Mouse (Mus musculus) CH12.LX (cell line): ENCODE results near the gene Spred1. TPM values are rescaled to one million over a fixed set of nuclear protein-coding genes. Genes with fewer than 3 reads are reported as not detected.

Experiments
- DNase-seq: peaks from one replicate; pipeline ENCODE4 v3.0.0-alpha.2; 2013; ENCODE audit errors: extremely low read depth
- H3K27ac ChIP-seq: 2 replicates; pipeline ENCODE4 v1.5.1; 2012; ENCODE audit warnings: low read depth, mild to moderate bottlenecking, control low read depth, moderate library complexity; ENCODE audit not compliant: insufficient read depth
- H3K27me3 ChIP-seq: replicated peaks from 2 replicates; pipeline ENCODE3; 2012; ENCODE audit warnings: inconsistent platforms
- H3K36me3 ChIP-seq, 2 experiments: replicated peaks in 1 of 2; 2 replicates each; pipeline versions ENCODE3 to v1.6.1; 2012; ENCODE audit warnings: inconsistent platforms in 1 of 2, low read length in 1 of 2, mild to moderate bottlenecking in 1 of 2, mixed read lengths in 1 of 2, moderate library complexity in 1 of 2; ENCODE audit not compliant: control insufficient read depth in 1 of 2, insufficient read depth in 1 of 2
- H3K4me1 ChIP-seq, 2 experiments: 2 replicates each; pipeline ENCODE4 v1.6.1; 2012; ENCODE audit warnings: inconsistent platforms in 1 of 2, moderate library complexity in 1 of 2; ENCODE audit not compliant: insufficient read depth in 2 of 2, control insufficient read depth in 1 of 2
- H3K4me2 ChIP-seq: 2 replicates; pipeline ENCODE4 v1.6.1; 2012; ENCODE audit warnings: low read depth, mild to moderate bottlenecking, control low read depth; ENCODE audit not compliant: poor library complexity, insufficient read depth, severe bottlenecking
- H3K4me3 ChIP-seq, 3 experiments: fragments of 150-350 bp in 1 of 3; sonication (generic) in 1 of 3; replicated peaks in 1 of 3; 2 replicates each; pipeline versions ENCODE3 to v1.5.1; 2011 to 2012; ENCODE audit warnings: low read depth in 2 of 3, low read length in 2 of 3, mild to moderate bottlenecking in 2 of 3, moderate library complexity in 2 of 3, control low read depth in 1 of 3, improper control_type of control experiment in 1 of 3, inconsistent platforms in 1 of 3, mixed read lengths in 1 of 3; ENCODE audit not compliant: poor library complexity in 1 of 3
- H3K79me2 ChIP-seq: replicated peaks from 2 replicates; pipeline ENCODE4 v1.6.1; 2012; ENCODE audit warnings: mild to moderate bottlenecking, moderate library complexity; ENCODE audit not compliant: control insufficient read depth, poor library complexity, insufficient read depth, severe bottlenecking; ENCODE audit errors: extremely low read depth
- H3K9ac ChIP-seq: 2 replicates; pipeline ENCODE4 v1.6.1; 2012; ENCODE audit warnings: low read depth, mild to moderate bottlenecking, control low read depth, moderate library complexity; ENCODE audit not compliant: insufficient read depth
- H3K9me3 ChIP-seq: replicated peaks from 2 replicates; pipeline ENCODE3; 2012; ENCODE audit warnings: low read length, inconsistent platforms, mixed read lengths
- BHLHE40 ChIP-seq: IDR thresholded peaks from 2 replicates; pipeline ENCODE4 v1.6.1; 2011; ENCODE audit warnings: mild to moderate bottlenecking, low read depth, low read length, improper control_type of control experiment
- CHD2 ChIP-seq: IDR thresholded peaks from 2 replicates; pipeline ENCODE4 v1.6.1; 2011; ENCODE audit warnings: low read length, improper control_type of control experiment
- CTCF ChIP-seq, 2 experiments: IDR thresholded peaks in 1 of 2; conservative IDR thresholded peaks in 1 of 2; 2 replicates each; pipeline ENCODE4 v1.5.1; 2011 to 2012; ENCODE audit warnings: low read depth in 2 of 2, low read length in 2 of 2, improper control_type of control experiment in 1 of 2, inconsistent platforms in 1 of 2, mild to moderate bottlenecking in 1 of 2, moderate library complexity in 1 of 2
- E2F4 ChIP-seq: IDR thresholded peaks from 2 replicates; pipeline ENCODE4 v1.6.1; 2011; ENCODE audit warnings: low read depth, low read length, improper control_type of control experiment; ENCODE audit not compliant: insufficient replicate concordance
- ELF1 ChIP-seq: IDR thresholded peaks from 2 replicates; pipeline ENCODE4 v1.6.1; 2014; ENCODE audit warnings: low read depth, mild to moderate bottlenecking, inconsistent platforms, low read length, improper control_type of control experiment
- EP300 ChIP-seq: IDR thresholded peaks from 2 replicates; pipeline ENCODE4 v1.6.1; 2011; ENCODE audit warnings: low read length, improper control_type of control experiment
- GABPA ChIP-seq: IDR thresholded peaks from 2 replicates; pipeline ENCODE4 v1.6.1; 2012; ENCODE audit warnings: low read depth, low read length, improper control_type of control experiment, inconsistent platforms; ENCODE audit not compliant: insufficient replicate concordance
- JUN ChIP-seq: IDR thresholded peaks from 2 replicates; pipeline ENCODE4 v1.6.1; 2011; ENCODE audit warnings: low read depth, mild to moderate bottlenecking, low read length, improper control_type of control experiment, moderate library complexity; ENCODE audit not compliant: insufficient read depth
- JUND ChIP-seq: conservative IDR thresholded peaks from 2 replicates; pipeline ENCODE4 v1.6.1; 2011; ENCODE audit warnings: low read depth, low read length, improper control_type of control experiment
- KAT2A ChIP-seq: IDR thresholded peaks from 2 replicates; pipeline ENCODE4 v1.6.1; 2012; ENCODE audit warnings: low read length, improper control_type of control experiment, inconsistent platforms; ENCODE audit not compliant: insufficient replicate concordance
- MAFK ChIP-seq: IDR thresholded peaks from 2 replicates; pipeline ENCODE4 v1.6.1; 2011; ENCODE audit warnings: low read length, improper control_type of control experiment; ENCODE audit not compliant: insufficient replicate concordance
- MXI1 ChIP-seq: IDR thresholded peaks from 2 replicates; pipeline ENCODE4 v1.6.1; 2011; ENCODE audit warnings: mild to moderate bottlenecking, low read depth, low read length, improper control_type of control experiment
- MYC ChIP-seq: IDR thresholded peaks from 2 replicates; pipeline ENCODE4 v1.6.1; 2011; ENCODE audit warnings: low read depth, mild to moderate bottlenecking, improper control_type of control experiment, low read length
- NELFE ChIP-seq: IDR thresholded peaks from 2 replicates; pipeline ENCODE4 v1.6.1; 2011; ENCODE audit warnings: low read depth, low read length, improper control_type of control experiment
- NRF1 ChIP-seq: IDR thresholded peaks from 2 replicates; pipeline ENCODE4 v1.6.1; 2014; ENCODE audit warnings: low read depth, mild to moderate bottlenecking, inconsistent platforms, low read length, improper control_type of control experiment, moderate library complexity
- PAX5 ChIP-seq: IDR thresholded peaks from 2 replicates; pipeline ENCODE4 v1.6.1; 2012; ENCODE audit warnings: low read length, inconsistent platforms, mixed read lengths
- POLR2AphosphoS2 ChIP-seq: IDR thresholded peaks from 2 replicates; pipeline ENCODE4 v1.6.1; 2011; ENCODE audit warnings: low read depth, low read length, improper control_type of control experiment
- RAD21 ChIP-seq: IDR thresholded peaks from 2 replicates; pipeline ENCODE4 v1.6.1; 2011; ENCODE audit warnings: low read depth, mild to moderate bottlenecking, low read length, improper control_type of control experiment, moderate library complexity
- SIN3A ChIP-seq: IDR thresholded peaks from 2 replicates; pipeline ENCODE4 v1.6.1; 2012; ENCODE audit warnings: low read length, improper control_type of control experiment, inconsistent platforms
- SMC3 ChIP-seq: IDR thresholded peaks from 2 replicates; pipeline ENCODE4 v1.6.1; 2011; ENCODE audit warnings: low read depth, low read length, improper control_type of control experiment
- TBP ChIP-seq: conservative IDR thresholded peaks from 2 replicates; pipeline ENCODE4 v1.6.1; 2011; ENCODE audit warnings: low read depth, low read length, improper control_type of control experiment
- UBTF ChIP-seq: IDR thresholded peaks from 2 replicates; pipeline ENCODE4 v1.6.1; 2012; ENCODE audit warnings: low read depth, mild to moderate bottlenecking, inconsistent platforms, low read length, improper control_type of control experiment, moderate library complexity
- USF1 ChIP-seq: IDR thresholded peaks from 2 replicates; pipeline ENCODE4 v1.6.1; 2014; ENCODE audit warnings: low read depth, mild to moderate bottlenecking, inconsistent platforms, low read length, improper control_type of control experiment
- USF2 ChIP-seq: conservative IDR thresholded peaks from 2 replicates; pipeline ENCODE4 v1.6.1; 2011; ENCODE audit warnings: low read depth, low read length, improper control_type of control experiment
- ZC3H11A ChIP-seq: IDR thresholded peaks from 2 replicates; pipeline ENCODE4 v1.6.1; 2012; ENCODE audit warnings: low read depth, mild to moderate bottlenecking, inconsistent platforms, low read length, improper control_type of control experiment
- ZMIZ1 ChIP-seq: IDR thresholded peaks from 2 replicates; pipeline ENCODE4 v1.6.1; 2012; ENCODE audit warnings: low read depth, mild to moderate bottlenecking, inconsistent platforms, low read length, improper control_type of control experiment
- ZNF384 ChIP-seq: IDR thresholded peaks from 2 replicates; pipeline ENCODE4 v1.6.1; 2012; ENCODE audit warnings: low read depth, low read length, improper control_type of control experiment, inconsistent platforms
- dilution Hi-C: fragments of 300-500 bp; cut with MboI; formaldehyde crosslinking; loops from 2 replicates; pipeline ENCODE4 v1.14.3; 2020; ENCODE audit warnings: low sequenced_read_pairs; ENCODE audit not compliant: extremely low pct_unique_long_range_greater_than_20kb, extremely low pct_ligation_motif_present
- in situ Hi-C: fragments of 300-500 bp; cut with MboI; formaldehyde crosslinking; loops from 3 replicates; pipeline ENCODE4 v1.14.3; 2019; ENCODE audit warnings: low sequenced_read_pairs, low pct_ligation_motif_present, low pct_unique_long_range_greater_than_20kb, mixed read lengths
- polyA plus RNA-seq: library from polyadenylated mRNA; unstranded; fragments of >175 nt; gene quantifications from 2 replicates; pipeline ENCODE4 v1.2.1, GENCODE M21; 2012; ENCODE audit warnings: low read depth; ENCODE audit not compliant: insufficient read length
- total RNA-seq, 2 experiments: library from RNA; depleted of rRNA; stranded (reverse); fragments of 300-350 nt in 1 of 2; fragments of >200 nt in 1 of 2; gene quantifications; 2 replicates each; pipeline ENCODE4 v1.2.3; 2012 to 2014

Spred1 gene
- total and polyA plus RNA-seq, 3 experiments = 6.9 to 16.5 (median 8.8) TPM

DNA sequence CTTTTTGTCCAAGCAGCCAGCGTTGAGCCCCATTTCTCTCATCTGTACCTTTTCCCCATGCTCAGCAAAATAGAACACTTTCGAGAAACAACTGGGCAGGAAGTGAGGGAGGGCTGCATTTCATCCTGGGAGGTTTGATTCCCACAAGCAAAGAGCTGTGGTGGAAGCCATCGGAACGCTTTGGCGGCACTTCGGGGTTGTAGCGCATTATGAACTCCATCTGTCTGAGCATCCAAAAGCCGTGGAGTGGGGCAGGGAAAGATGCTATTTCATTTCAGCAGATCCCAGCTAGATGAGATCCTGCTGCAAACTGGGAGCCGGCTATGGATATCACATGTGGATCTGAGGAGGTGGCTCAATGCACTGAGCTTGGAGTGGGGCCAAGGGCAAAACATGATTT lies 101.5 kb downstream of the Spred1 start:
- H3K4me3 ChIP-seq = no peak overlapping the region
- in situ Hi-C loops = no loop called here
- H3K9ac ChIP-seq = no peak overlapping the region
- DNase-seq = no peak
- no peaks in the 10 kb centered on the region for H3K4me1 ChIP-seq
- no peaks in the 10 kb centered on the region for H3K79me2 ChIP-seq
- no peak overlapping the region for H3K4me2 ChIP-seq
- no peak for TF ChIP-seq BHLHE40
- TF ChIP-seq NRF1 = no peak
- TF ChIP-seq USF1 = no peak
- TF ChIP-seq SIN3A = no peak
- TF ChIP-seq SMC3 = no peak
- no peak for TF ChIP-seq EP300
- no peak for TF ChIP-seq ZMIZ1
- TF ChIP-seq MXI1 = no peak
- TF ChIP-seq TBP = no peak
- TF ChIP-seq RAD21 = no peak
- TF ChIP-seq USF2 = no peak
- no peak for TF ChIP-seq PAX5
- no peak for TF ChIP-seq POLR2AphosphoS2
- TF ChIP-seq CHD2 = no peak
- TF ChIP-seq MAFK = no peak
- TF ChIP-seq GABPA = no peak
- TF ChIP-seq, all 38 proteins: peak for 0
- Histone ChIP-seq H3K9me3 (no peaks in the 10 kb centered on the region), H3K27me3 (no peaks in the 10 kb centered on the region), H3K27ac (no peak overlapping the region), H3K36me3 (no peaks in the 10 kb centered on the region)
- dilution Hi-C loops = no loop called here

DNA sequence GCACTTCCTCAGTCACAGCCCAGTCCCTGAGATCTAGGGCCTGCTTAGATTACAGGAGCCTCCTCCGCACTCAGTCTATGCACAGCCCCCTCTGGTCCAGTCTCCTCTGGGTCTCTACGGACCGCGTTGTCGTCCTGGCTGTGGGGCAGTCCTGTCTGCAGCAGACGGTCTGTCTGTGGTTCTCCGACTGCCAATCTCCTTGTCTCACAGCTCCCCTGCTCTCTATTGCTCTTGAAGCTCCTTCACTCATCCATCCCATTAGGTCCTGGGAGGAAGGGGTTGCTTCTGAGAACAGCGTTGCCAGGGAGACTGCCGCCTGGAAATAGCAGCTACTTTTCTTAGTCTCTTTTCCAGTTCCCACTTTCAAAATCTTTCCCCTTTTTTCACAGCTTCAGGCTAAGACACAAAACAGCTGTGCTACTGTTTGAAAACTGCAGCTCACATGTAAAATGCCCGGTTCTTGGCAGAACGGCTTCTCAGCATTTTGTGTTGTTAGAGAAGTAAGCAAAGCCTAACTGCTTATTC lies 107.5 kb downstream of the Spred1 start:
- no peak overlapping the region for H3K4me2 ChIP-seq
- no peak overlapping the region for H3K9ac ChIP-seq
- H3K36me3 ChIP-seq = no peaks in the 10 kb centered on the region
- dilution Hi-C loops = no loop called here
- no peaks in the 10 kb centered on the region for H3K27me3 ChIP-seq
- H3K4me3 ChIP-seq = no peak overlapping the region
- no peaks in the 10 kb centered on the region for H3K9me3 ChIP-seq
- H3K79me2 ChIP-seq = no peaks in the 10 kb centered on the region
- in situ Hi-C loops = no loop called here
- no peak overlapping the region for H3K27ac ChIP-seq
- no peak for DNase-seq
- TF ChIP-seq ZC3H11A (no peak), UBTF (no peak), ZNF384 (no peak), E2F4 (no peak), USF1 (no peak), JUND (no peak), NELFE (no peak), CTCF (conservative IDR thresholded peaks at IDR 0.05 in 1 of 2, IDR thresholded peaks at IDR 0.05 in 1 of 2; ENCODE audit: low read depth in 2 of 2, low read length in 2 of 2) (no peak), MXI1 (no peak), MYC (no peak), ZMIZ1 (no peak), KAT2A (no peak), ELF1 (no peak), JUN (no peak), GABPA (no peak), NRF1 (no peak), SMC3 (no peak), RAD21 (no peak)
- TF ChIP-seq, all 38 proteins: peak for 0
- peaks cover 0 to 8% of the 10 kb centered on the region in 2 experiments; a peak in 2 of 4 replicates for H3K4me1 ChIP-seq
